Mouse (Mus musculus): ENCODE measurements around the gene Egfem1.

DNA sequence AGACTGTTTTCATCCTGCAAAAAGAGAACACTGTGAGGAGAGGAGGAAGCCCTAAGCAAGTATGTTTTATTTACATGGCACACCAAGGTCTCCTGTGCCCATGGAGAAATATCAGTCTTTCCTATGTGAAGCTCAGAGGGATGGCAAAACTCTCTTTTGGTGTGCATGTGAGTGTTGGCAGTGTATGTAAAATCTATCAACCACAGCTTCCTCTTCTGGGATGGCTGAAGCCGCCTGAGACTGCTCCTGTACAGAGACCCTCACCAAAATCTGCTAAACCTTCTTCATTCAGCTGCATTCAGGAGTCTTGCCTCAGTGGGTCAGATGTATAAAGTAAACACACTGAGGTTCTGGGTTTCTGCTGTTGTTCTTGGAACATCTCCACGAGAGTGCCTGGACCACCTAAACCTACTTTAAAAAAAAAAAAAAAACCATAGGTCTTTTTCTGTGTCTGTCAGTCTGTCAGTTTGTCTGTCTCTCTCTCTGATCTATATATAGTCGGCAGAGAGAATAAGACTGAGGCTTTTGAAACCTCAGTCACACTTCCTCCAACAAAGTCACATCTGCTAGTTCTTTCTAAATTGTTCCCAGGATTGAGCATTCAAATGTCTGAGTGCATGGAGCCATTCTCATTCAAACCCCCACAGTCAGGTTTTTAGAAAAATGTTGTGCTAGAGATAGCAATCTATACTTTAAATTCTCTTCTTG, 24.3 kb downstream of the Egfem1 start:
- TF ChIP-seq CTCF (conservative IDR thresholded peaks at IDR 0.05; ENCODE audit: low read length) (no peak), POU5F1 (IDR thresholded peaks at IDR 0.05; ENCODE audit: borderline replicate concordance, low read length) (no peak), NANOG (IDR thresholded peaks at IDR 0.05; ENCODE audit: borderline replicate concordance, low read length) (no peak)

All from E14TG2a.4 (cell line).